ENCODE assay signal across 8 mouse cellular contexts in genomic region chr13:56258196-56259020, GRCm38 (mm10). TPM values are rescaled to one million over a fixed set of nuclear protein-coding genes. Genes with fewer than 3 reads are reported as not detected.
DNase-seq lines count a peak whose midpoint lies in the region; ATAC-seq and TF ChIP-seq lines count a peak whose summit lies in the region.
"Had no signal": no experiment of that assay in that cellular context is flagged by ENCODE, and none has a peak within 500 bp of the region (broad histone marks: within the 10 kb centered on the region; RNA-seq: fewer than 3 reads in every experiment).

No protein-coding gene starts in this region.

- H3K9ac ChIP-seq in lung, embryonic 15.5 days = no peak overlapping the region
- no peak overlapping the region for H3K9ac ChIP-seq in embryonic facial prominence, embryonic 15.5 days
- H3K9ac ChIP-seq in intestine, postnatal 0 days (ENCODE audit: low read depth, low read length) = no peak overlapping the region
- H3K9ac ChIP-seq in stomach, embryonic 15.5 days = no peak overlapping the region
- H3K9ac ChIP-seq: liver, embryonic 15.5 days had no signal

- peak overlapping the region; percentile 41 for H3K4me2 ChIP-seq in lung, embryonic 15.5 days
- peak overlapping the region; percentile 42 for H3K4me2 ChIP-seq in embryonic facial prominence, embryonic 15.5 days (replicated peaks)
- H3K4me2 ChIP-seq in intestine, postnatal 0 days (replicated peaks; ENCODE audit: low read depth) = peak overlapping the region; percentile 40
- peak overlapping the region; percentile 38 for H3K4me2 ChIP-seq in stomach, embryonic 15.5 days
- H3K4me2 ChIP-seq: liver, embryonic 15.5 days had no signal

- peaks cover 11% of the 10 kb centered on the region for H3K4me1 ChIP-seq in lung, embryonic 15.5 days
- H3K4me1 ChIP-seq in embryonic facial prominence, embryonic 15.5 days = peaks cover 18% of the 10 kb centered on the region
- no peaks in the 10 kb centered on the region for H3K4me1 ChIP-seq in intestine, postnatal 0 days (replicated peaks; ENCODE audit: control insufficient read depth, insufficient read depth, low read length)
- peaks cover 10% of the 10 kb centered on the region for H3K4me1 ChIP-seq in stomach, embryonic 15.5 days
- H3K4me1 ChIP-seq: liver, embryonic 15.5 days had no signal

- H3K4me3 ChIP-seq in lung, embryonic 15.5 days = peak overlapping the region; percentile 12
- peak overlapping the region; percentile 25 for H3K4me3 ChIP-seq in embryonic facial prominence, embryonic 15.5 days (replicated peaks)
- H3K4me3 ChIP-seq in intestine, postnatal 0 days (ENCODE audit: low read depth, low read length) = peak overlapping the region; percentile 18; the same call in 1 of the 2 replicates
- peak overlapping the region; percentile 23; the same call in 1 of the 2 replicates for H3K4me3 ChIP-seq in stomach, embryonic 15.5 days (replicated peaks)
- H3K4me3 ChIP-seq: liver, embryonic 15.5 days had no signal

- no peaks in the 10 kb centered on the region for H3K36me3 ChIP-seq in lung, embryonic 15.5 days
- H3K36me3 ChIP-seq in embryonic facial prominence, embryonic 15.5 days = no peaks in the 10 kb centered on the region
- no peaks in the 10 kb centered on the region for H3K36me3 ChIP-seq in intestine, postnatal 0 days (ENCODE audit: control insufficient read depth, insufficient read depth)
- H3K36me3 ChIP-seq in stomach, embryonic 15.5 days = no peaks in the 10 kb centered on the region
- H3K36me3 ChIP-seq: liver, embryonic 15.5 days had no signal

- H3K27ac ChIP-seq in lung, embryonic 15.5 days = no peak overlapping the region
- H3K27ac ChIP-seq in embryonic facial prominence, embryonic 15.5 days (replicated peaks) = no peak overlapping the region
- H3K27ac ChIP-seq in intestine, postnatal 0 days (ENCODE audit: low read depth, low read length) = no peak overlapping the region
- no peak overlapping the region for H3K27ac ChIP-seq in stomach, embryonic 15.5 days
- H3K27ac ChIP-seq: liver, embryonic 15.5 days had no signal

- H3K9me3 ChIP-seq in lung, embryonic 15.5 days = no peaks in the 10 kb centered on the region
- no peaks in the 10 kb centered on the region for H3K9me3 ChIP-seq in embryonic facial prominence, embryonic 15.5 days (replicated peaks)
- no peaks in the 10 kb centered on the region for H3K9me3 ChIP-seq in intestine, postnatal 0 days (ENCODE audit: control insufficient read depth)
- no peaks in the 10 kb centered on the region for H3K9me3 ChIP-seq in stomach, embryonic 15.5 days
- H3K9me3 ChIP-seq: liver, embryonic 15.5 days had no signal

- DNase-seq in lung, postnatal 25 days (ENCODE audit: low spot score) = no peak
- DNase-seq in adrenal gland, adult 2 months = no peak
- no peak for DNase-seq in thymus, postnatal 14 days

- 1% methylated on average over 52 of the region's 52 CpGs for WGBS in lung, embryonic 15.5 days
- WGBS in embryonic facial prominence, embryonic 15.5 days = under 1% methylated on average over 52 of the region's 52 CpGs
- WGBS in intestine, postnatal 0 days = 2% methylated on average over 52 of the region's 52 CpGs
- WGBS in stomach, embryonic 15.5 days = under 1% methylated on average over 52 of the region's 52 CpGs

- peaks cover 98% of the 10 kb centered on the region for H3K27me3 ChIP-seq in lung, embryonic 15.5 days
- H3K27me3 ChIP-seq in embryonic facial prominence, embryonic 15.5 days = peaks cover 98% of the 10 kb centered on the region
- H3K27me3 ChIP-seq in intestine, postnatal 0 days (replicated peaks; ENCODE audit: control insufficient read depth, insufficient read depth, low read length) = peaks cover 91% of the 10 kb centered on the region
- H3K27me3 ChIP-seq in stomach, embryonic 15.5 days (replicated peaks) = peaks cover 95% of the 10 kb centered on the region

- ATAC-seq in lung, embryonic 15.5 days (ENCODE audit: borderline replicate concordance, extremely low read depth, low FRiP score, low TSS enrichment) = no peak
- no peak for ATAC-seq in embryonic facial prominence, embryonic 15.5 days (ENCODE audit: insufficient number of reproducible peaks, low FRiP score, low TSS enrichment, low read depth)
- ATAC-seq in intestine, postnatal 0 days = no peak
- no peak for ATAC-seq in stomach, embryonic 15.5 days (ENCODE audit: insufficient read depth, low FRiP score, low read depth)

- no peak for TF ChIP-seq CTCF in intestine, postnatal 0 days (IDR thresholded peaks at IDR 0.05; ENCODE audit: low read depth)

RNA-seq across cellular contexts. Expression of gene Neurog1, which starts 6.4 kb away (rescaled TPM):
- not detected in 2 replicates for polyA plus RNA-seq in lung, embryonic 15.5 days (2015; fragmentation: Nextera tagmentation; extraction: Ambion mirVana)
- polyA plus RNA-seq in embryonic facial prominence, embryonic 15.5 days (2015; fragmentation: Nextera tagmentation; extraction: Ambion mirVana) = 1.8 and 3.1 TPM in 2 replicates
- not detected in 2 replicates for polyA plus RNA-seq in intestine, postnatal 0 days (2015; fragmentation: Nextera tagmentation; extraction: Ambion mirVana)
- polyA plus RNA-seq in stomach, embryonic 15.5 days (2015; fragmentation: Nextera tagmentation; extraction: Ambion mirVana) = not detected in 2 replicates
- not detected for total RNA-seq in adrenal gland, adult 2 months (2021)
- polyA plus RNA-seq in adrenal gland, adult 2 months (2012; rRNA removed) = not detected in 2 replicates
- polyA plus RNA-seq: liver, embryonic 15.5 days had no signal

RNA-seq across cellular contexts. Expression of gene Cxcl14, which starts 37.9 kb away (rescaled TPM):
- polyA plus RNA-seq in lung, embryonic 15.5 days (2015; fragmentation: Nextera tagmentation; extraction: Ambion mirVana) = 13.7 and 17.1 TPM in 2 replicates
- 459 and 487 TPM in 2 replicates for polyA plus RNA-seq in embryonic facial prominence, embryonic 15.5 days (2015; fragmentation: Nextera tagmentation; extraction: Ambion mirVana)
- polyA plus RNA-seq in intestine, postnatal 0 days (2015; fragmentation: Nextera tagmentation; extraction: Ambion mirVana) = 19.3 and 19.4 TPM in 2 replicates
- 12.4 and 13.7 TPM in 2 replicates for polyA plus RNA-seq in stomach, embryonic 15.5 days (2015; fragmentation: Nextera tagmentation; extraction: Ambion mirVana)
- total RNA-seq in adrenal gland, adult 2 months (2021) = 10 to 100 TPM; 49.3 to 65.0 TPM
- 55.9 and 59.6 TPM in 2 replicates for polyA plus RNA-seq in adrenal gland, adult 2 months (2012; rRNA removed)
